Mouse (Mus musculus) forebrain, embryonic 13.5 days (tissue): Measurements from ENCODE around the gene Rflnb. TPM values are rescaled to one million over a fixed set of nuclear protein-coding genes. Genes with fewer than 3 reads are reported as not detected.

ENCODE experiments used
- ATAC-seq: fragments of 200-750 bp; cut with Nextera tagmentation; 2 replicates; pipeline ENCODE4 v1.8.0; 2017
- H3K27ac ChIP-seq: fragments of 300-500 bp; sonication (generic); 2 replicates; pipeline ENCODE4 v1.5.1; 2015; ENCODE audit warnings: inconsistent platforms, mild to moderate bottlenecking, moderate library complexity
- H3K27me3 ChIP-seq: fragments of 300-500 bp; sonication (generic); 2 replicates; pipeline ENCODE4 v1.6.1; 2015; ENCODE audit warnings: mild to moderate bottlenecking, inconsistent platforms
- H3K36me3 ChIP-seq: fragments of 300-500 bp; sonication (generic); 2 replicates; pipeline ENCODE4 v1.6.1; 2015; ENCODE audit warnings: mild to moderate bottlenecking, inconsistent platforms; ENCODE audit not compliant: poor library complexity, severe bottlenecking
- H3K4me1 ChIP-seq: fragments of 300-500 bp; sonication (generic); 2 replicates; pipeline ENCODE4 v1.6.1; 2015; ENCODE audit warnings: inconsistent platforms
- H3K4me2 ChIP-seq: fragments of 300-500 bp; sonication (generic); 2 replicates; pipeline ENCODE4 v1.6.1; 2015; ENCODE audit warnings: inconsistent platforms, mild to moderate bottlenecking, moderate library complexity
- H3K4me3 ChIP-seq: fragments of 300-500 bp; sonication (generic); 2 replicates; pipeline ENCODE4 v1.5.1; 2015; ENCODE audit warnings: mild to moderate bottlenecking, inconsistent platforms
- H3K9ac ChIP-seq: fragments of 300-500 bp; sonication (generic); 2 replicates; pipeline ENCODE4 v1.6.1; 2015; ENCODE audit warnings: mild to moderate bottlenecking, inconsistent platforms
- H3K9me3 ChIP-seq: fragments of 300-500 bp; sonication (generic); replicated peaks from 2 replicates; pipeline ENCODE4 v1.6.1; 2016; ENCODE audit warnings: inconsistent platforms
- WGBS: fragments of 180-500 bp; shearing (Covaris S2); methylation state at CpG from one replicate; pipeline ENCODE4 v1.1.7; 2015; 5-methylcytosine and 5-hydroxymethylcytosine counted together
- polyA plus RNA-seq: library from polyadenylated mRNA; unstranded; fragments of >200 nt; fragmentation: Nextera tagmentation; extraction: Ambion mirVana; gene quantifications from 2 replicates; pipeline ENCODE4 v1.2.1, GENCODE M21; 2015

The Rflnb gene
- polyA plus RNA-seq, 1 experiment from 2014 or later, result 4.9 TPM

GRCm38 (mm10) chr11:75980413-75980812, 47.2 kb downstream of the Rflnb start:
- 47% methylated on average over 2 of the region's 2 CpGs for WGBS
- Histone ChIP-seq H3K4me1 (no peaks in the 10 kb centered on the region), H3K4me3 (no peak overlapping the region), H3K27me3 (0 out of 2 replicates have a peak, but pooled peaks cover 2% of the 10 kb centered on the region), H3K36me3 (no peaks in the 10 kb centered on the region), H3K9me3 (no peaks in the 10 kb centered on the region; the same call in 1 of the 2 replicates), H3K27ac (no peak overlapping the region), H3K4me2 (no peak overlapping the region), H3K9ac (no peak overlapping the region)
- ATAC-seq, result no peak

- WGBS, result 89% methylated on average over 6 of the region's 6 CpGs
- H3K27ac ChIP-seq, result no peak overlapping the region
- H3K36me3 ChIP-seq, result no peaks in the 10 kb centered on the region
- H3K4me1 ChIP-seq, result peaks cover 2% of the 10 kb centered on the region
- H3K4me3 ChIP-seq, result no peak overlapping the region
- no peaks in the 10 kb centered on the region; the same call in 1 of the 2 replicates for H3K9me3 ChIP-seq
- no peak overlapping the region for H3K9ac ChIP-seq
- ATAC-seq, result no peak
- H3K4me2 ChIP-seq, result no peak overlapping the region
- H3K27me3 ChIP-seq, result 0 out of 2 replicates have a peak, but pooled peaks cover 2% of the 10 kb centered on the region
Observed at GRCm38 (mm10) chr11:75978051-75978450, 49.5 kb downstream of the Rflnb start.

- 0 out of 2 replicates have a peak, but pooled peaks cover 2% of the 10 kb centered on the region for H3K27me3 ChIP-seq
- no peak overlapping the region for H3K27ac ChIP-seq
- no peaks in the 10 kb centered on the region for H3K9me3 ChIP-seq
- 80% methylated on average over 8 of the region's 8 CpGs for WGBS
- no peak overlapping the region for H3K4me3 ChIP-seq
- peaks cover 4% of the 10 kb centered on the region for H3K4me1 ChIP-seq
- no peak overlapping the region for H3K9ac ChIP-seq
- no peaks in the 10 kb centered on the region for H3K36me3 ChIP-seq
- H3K4me2 ChIP-seq, result no peak overlapping the region
- ATAC-seq, result no peak
Observed at GRCm38 (mm10) chr11:75976748-75977147, 50.8 kb downstream of the Rflnb start.

- Histone ChIP-seq H3K4me1 (peaks cover 4% of the 10 kb centered on the region), H3K4me3 (no peak overlapping the region), H3K36me3 (no peaks in the 10 kb centered on the region), H3K4me2 (no peak overlapping the region), H3K27ac (no peak overlapping the region), H3K9ac (no peak overlapping the region), H3K27me3 (no peaks in the 10 kb centered on the region), H3K9me3 (no peaks in the 10 kb centered on the region)
- no peak for ATAC-seq
- 91% methylated on average over 1 of the region's 1 CpGs for WGBS
Observed at GRCm38 (mm10) chr11:75973988-75974387, 53.6 kb downstream of the Rflnb start.

- Histone ChIP-seq H3K9me3 (no peaks in the 10 kb centered on the region), H3K4me3 (no peak overlapping the region), H3K27ac (no peak overlapping the region), H3K9ac (no peak overlapping the region), H3K4me1 (peaks cover 4% of the 10 kb centered on the region), H3K36me3 (no peaks in the 10 kb centered on the region), H3K4me2 (no peak overlapping the region), H3K27me3 (0 out of 2 replicates have a peak, but pooled peaks cover 3% of the 10 kb centered on the region)
- no peak for ATAC-seq
- WGBS, result 20% methylated on average over 7 of the region's 7 CpGs
Observed at GRCm38 (mm10) chr11:75972916-75973567, 54.5 kb downstream of the Rflnb start.

- no peak overlapping the region for H3K4me3 ChIP-seq
- WGBS, result 78% methylated on average over 3 of the region's 3 CpGs
- H3K27ac ChIP-seq, result no peak overlapping the region
- no peaks in the 10 kb centered on the region for H3K36me3 ChIP-seq
- no peak for ATAC-seq
- H3K4me1 ChIP-seq, result peaks cover 8% of the 10 kb centered on the region
- H3K27me3 ChIP-seq, result peaks cover 3% of the 10 kb centered on the region; the same call in 1 of the 2 replicates
- H3K9me3 ChIP-seq, result no peaks in the 10 kb centered on the region
- no peak overlapping the region for H3K9ac ChIP-seq
- no peak overlapping the region for H3K4me2 ChIP-seq
Observed at GRCm38 (mm10) chr11:75972188-75972587, 55.4 kb downstream of the Rflnb start.

- 24% methylated on average over 3 of the region's 3 CpGs for WGBS
- no peaks in the 10 kb centered on the region for H3K9me3 ChIP-seq
- H3K27me3 ChIP-seq, result peaks cover 6% of the 10 kb centered on the region
- ATAC-seq, result no peak
- no peak overlapping the region for H3K4me3 ChIP-seq
- H3K4me1 ChIP-seq, result peaks cover 23% of the 10 kb centered on the region
- H3K27ac ChIP-seq, result no peak overlapping the region
- H3K36me3 ChIP-seq, result no peaks in the 10 kb centered on the region
- H3K9ac ChIP-seq, result no peak overlapping the region
- no peak overlapping the region for H3K4me2 ChIP-seq
Observed at GRCm38 (mm10) chr11:75970629-75971028, 57.0 kb downstream of the Rflnb start.

Other genes starting within 250 kb of the Rflnb start
- 0.92 and 1.2 TPM in 2 replicates for gene Doc2b, start 231.7 kb downstream of the Rflnb start, polyA plus RNA-seq
- 1.1 and 1.3 TPM in 2 replicates for gene Rph3al, start 89.4 kb downstream of the Rflnb start, polyA plus RNA-seq
- 1.5 and 1.9 TPM in 2 replicates for gene 1700016K19Rik, start 27.9 kb downstream of the Rflnb start, polyA plus RNA-seq
- gene Vps53, start 151.9 kb upstream of the Rflnb start, polyA plus RNA-seq, result 55.6 and 59.8 TPM in 2 replicates
- 20.8 and 25.5 TPM in 2 replicates for gene Fam57a, start 151.9 kb upstream of the Rflnb start, polyA plus RNA-seq
- gene Dbil5, start 189.8 kb upstream of the Rflnb start, polyA plus RNA-seq, result 0.89 TPM in 1 of 2 replicates, not detected in the other
- 18.3 and 29.0 TPM in 2 replicates for gene Gemin4, start 189.9 kb upstream of the Rflnb start, polyA plus RNA-seq
- 20.4 and 23.8 TPM in 2 replicates for gene Mrm3, start 215.9 kb upstream of the Rflnb start, polyA plus RNA-seq
- gene Glod4, start 215.9 kb upstream of the Rflnb start, polyA plus RNA-seq, result 129 and 133 TPM in 2 replicates